Mouse (Mus musculus): Measurements from ENCODE around the gene Olfr560. TPM values are rescaled to one million over a fixed set of nuclear protein-coding genes. Genes with fewer than 3 reads are reported as not detected.

Olfr560 gene
- not detected for polyA plus RNA-seq (2014; fragmentation: Illumina TruSeq; extraction: RNeasy Lipid Tissue Mini Kit (QIAGEN cat#74804); ENCODE audit: insufficient read depth, low read depth, low replicate concordance)

DNA sequence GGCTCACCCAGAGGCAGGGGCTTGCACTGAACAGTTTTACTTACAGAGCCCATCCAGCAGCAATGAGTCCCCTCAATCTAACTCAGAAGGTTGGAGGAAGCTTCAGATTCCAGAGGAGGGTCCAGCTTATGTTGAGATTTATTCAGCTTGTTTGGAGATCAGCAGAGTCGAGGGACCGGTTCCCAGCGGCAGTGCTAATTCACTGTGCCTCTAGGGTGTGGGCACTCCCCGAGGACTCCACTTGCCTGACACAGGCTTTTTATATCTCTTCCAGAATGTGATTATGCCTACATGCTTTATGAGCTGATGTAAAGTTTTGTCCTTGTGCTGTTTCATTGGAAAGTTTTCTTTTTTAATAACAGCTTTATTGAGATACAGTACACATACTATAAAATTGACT lies at the start of gene Olfr560, which contains the start of gene Olfr78:
Gene Olfr560, minus strand, starts transcription at position 101 of the 400 bp plus-strand sequence.
Gene Olfr78, minus strand, starts transcription at position 206 of the 400 bp plus-strand sequence.

DNA sequence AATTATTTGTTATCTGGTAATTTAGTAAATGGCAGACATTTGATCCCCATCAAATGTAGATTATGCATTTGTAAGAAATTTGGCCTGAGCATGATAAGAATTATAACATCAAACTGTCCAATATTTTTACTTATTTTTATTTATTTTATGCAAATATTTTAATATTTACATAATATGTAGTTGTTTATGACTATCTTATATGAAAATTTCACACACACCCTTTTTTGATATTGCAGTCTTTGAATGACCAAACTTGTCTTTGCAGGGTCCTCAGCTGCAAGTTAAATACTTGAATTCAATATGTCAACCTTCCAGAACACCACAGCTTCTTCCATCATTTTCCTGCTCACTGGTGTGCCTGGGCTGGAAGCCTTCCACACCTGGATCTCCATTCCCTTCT lies 44.0 kb upstream of the Olfr560 start, which contains the start of gene Olfr564:
Gene Olfr564, plus strand, starts transcription at position 301 of the 400 bp plus-strand sequence.

GRCm38 (mm10) chr7:102770921-102771320 lies 11.8 kb upstream of the Olfr560 start, which contains the start of gene Olfr561:
Olfr561 (plus strand) TSS chr7:102771221.

GRCm38 (mm10) chr7:102727391-102727790 lies 31.8 kb downstream of the Olfr560 start, which contains the start of gene Olfr559:
Olfr559 (minus strand) TSS chr7:102727491.

DNA sequence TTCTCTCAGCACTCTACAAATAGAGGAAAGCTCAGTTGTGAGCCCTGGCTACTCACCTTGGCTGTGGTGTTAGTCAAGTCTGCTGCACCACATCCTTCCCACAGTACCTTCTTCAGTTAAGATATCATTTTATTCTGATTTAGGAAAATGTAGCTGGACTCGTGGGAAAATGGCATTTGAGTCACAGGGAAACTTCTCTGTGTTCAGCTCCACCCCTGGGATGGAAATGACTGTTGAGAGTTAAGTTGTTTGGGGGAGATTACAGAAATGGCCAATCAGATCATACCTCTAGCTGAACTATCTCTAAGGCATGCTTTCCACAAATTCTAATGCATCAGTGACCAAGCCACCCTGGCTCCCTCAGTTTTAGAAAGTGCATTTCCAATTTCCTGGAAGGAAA lies 40.2 kb downstream of the Olfr560 start, which contains the start of gene Olfr33:
Gene Olfr33, minus strand, starts transcription at position 101 of the 400 bp plus-strand sequence.

DNA sequence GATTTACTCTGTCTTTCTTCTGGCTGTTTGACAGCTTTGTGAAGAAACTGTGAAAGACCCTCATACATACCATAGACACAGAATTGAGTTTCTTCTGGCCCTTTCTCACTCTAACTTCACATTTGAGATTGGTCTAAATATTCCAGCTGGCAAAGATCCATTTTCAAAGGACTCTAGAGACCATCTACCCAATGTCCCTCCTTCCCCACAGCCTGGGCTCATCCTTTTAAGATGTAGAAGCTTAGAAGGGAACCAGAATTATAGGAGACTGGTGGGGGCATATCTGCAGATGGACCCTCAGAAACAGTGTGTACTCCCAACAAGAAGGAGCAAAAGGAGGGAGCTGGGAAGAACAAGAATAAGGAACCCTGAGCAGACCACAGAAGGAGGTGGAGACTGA lies 57.3 kb downstream of the Olfr560 start, which contains the start of gene Olfr558:
Gene Olfr558, plus strand, starts transcription at position 301 of the 400 bp plus-strand sequence.

Other genes starting within 250 kb of the Olfr560 start
- gene Olfr547, start 224.6 kb downstream of the Olfr560 start, polyA plus RNA-seq (2014; fragmentation: Illumina TruSeq; extraction: RNeasy Lipid Tissue Mini Kit (QIAGEN cat#74804); ENCODE audit: insufficient read depth, low read depth, low replicate concordance): not detected
- not detected for gene Olfr548-ps1, start 218.5 kb downstream of the Olfr560 start, polyA plus RNA-seq (2014; fragmentation: Illumina TruSeq; extraction: RNeasy Lipid Tissue Mini Kit (QIAGEN cat#74804); ENCODE audit: insufficient read depth, low read depth, low replicate concordance)
- not detected for gene Olfr549, start 209.5 kb downstream of the Olfr560 start, polyA plus RNA-seq (2014; fragmentation: Illumina TruSeq; extraction: RNeasy Lipid Tissue Mini Kit (QIAGEN cat#74804); ENCODE audit: insufficient read depth, low read depth, low replicate concordance)
- gene Trim21, start 193.9 kb downstream of the Olfr560 start, polyA plus RNA-seq (2014; fragmentation: Illumina TruSeq; extraction: RNeasy Lipid Tissue Mini Kit (QIAGEN cat#74804); ENCODE audit: insufficient read depth, low read depth, low replicate concordance): 9.4 TPM
- gene Olfr550, start 187.9 kb downstream of the Olfr560 start, polyA plus RNA-seq (2014; fragmentation: Illumina TruSeq; extraction: RNeasy Lipid Tissue Mini Kit (QIAGEN cat#74804); ENCODE audit: insufficient read depth, low read depth, low replicate concordance): 1.3 TPM
- gene Olfr551, start 167.5 kb downstream of the Olfr560 start, polyA plus RNA-seq (2014; fragmentation: Illumina TruSeq; extraction: RNeasy Lipid Tissue Mini Kit (QIAGEN cat#74804); ENCODE audit: insufficient read depth, low read depth, low replicate concordance): not detected
- gene Olfr552, start 161.6 kb downstream of the Olfr560 start, polyA plus RNA-seq (2014; fragmentation: Illumina TruSeq; extraction: RNeasy Lipid Tissue Mini Kit (QIAGEN cat#74804); ENCODE audit: insufficient read depth, low read depth, low replicate concordance): not detected
- not detected for gene Olfr553, start 141.1 kb downstream of the Olfr560 start, polyA plus RNA-seq (2014; fragmentation: Illumina TruSeq; extraction: RNeasy Lipid Tissue Mini Kit (QIAGEN cat#74804); ENCODE audit: insufficient read depth, low read depth, low replicate concordance)
- not detected for gene Olfr554, start 120.9 kb downstream of the Olfr560 start, polyA plus RNA-seq (2014; fragmentation: Illumina TruSeq; extraction: RNeasy Lipid Tissue Mini Kit (QIAGEN cat#74804); ENCODE audit: insufficient read depth, low read depth, low replicate concordance)
- gene Olfr555, start 100.5 kb downstream of the Olfr560 start, polyA plus RNA-seq (2014; fragmentation: Illumina TruSeq; extraction: RNeasy Lipid Tissue Mini Kit (QIAGEN cat#74804); ENCODE audit: insufficient read depth, low read depth, low replicate concordance): not detected
- gene Olfr556, start 94.5 kb downstream of the Olfr560 start, polyA plus RNA-seq (2014; fragmentation: Illumina TruSeq; extraction: RNeasy Lipid Tissue Mini Kit (QIAGEN cat#74804); ENCODE audit: insufficient read depth, low read depth, low replicate concordance): not detected
- 7.2 TPM for gene Trim68, start 72.0 kb downstream of the Olfr560 start, polyA plus RNA-seq (2014; fragmentation: Illumina TruSeq; extraction: RNeasy Lipid Tissue Mini Kit (QIAGEN cat#74804); ENCODE audit: insufficient read depth, low read depth, low replicate concordance)
- not detected for gene Olfr557, start 63.5 kb downstream of the Olfr560 start, polyA plus RNA-seq (2014; fragmentation: Illumina TruSeq; extraction: RNeasy Lipid Tissue Mini Kit (QIAGEN cat#74804); ENCODE audit: insufficient read depth, low read depth, low replicate concordance)
- 0.21 TPM for gene Olfr558, start 57.2 kb downstream of the Olfr560 start, polyA plus RNA-seq (2014; fragmentation: Illumina TruSeq; extraction: RNeasy Lipid Tissue Mini Kit (QIAGEN cat#74804); ENCODE audit: insufficient read depth, low read depth, low replicate concordance)
- not detected for gene Olfr33, start 40.3 kb downstream of the Olfr560 start, polyA plus RNA-seq (2014; fragmentation: Illumina TruSeq; extraction: RNeasy Lipid Tissue Mini Kit (QIAGEN cat#74804); ENCODE audit: insufficient read depth, low read depth, low replicate concordance)
- gene Olfr559, start 31.9 kb downstream of the Olfr560 start, polyA plus RNA-seq (2014; fragmentation: Illumina TruSeq; extraction: RNeasy Lipid Tissue Mini Kit (QIAGEN cat#74804); ENCODE audit: insufficient read depth, low read depth, low replicate concordance): not detected
- not detected for gene Olfr78, start 105 bp upstream of the Olfr560 start, polyA plus RNA-seq (2014; fragmentation: Illumina TruSeq; extraction: RNeasy Lipid Tissue Mini Kit (QIAGEN cat#74804); ENCODE audit: insufficient read depth, low read depth, low replicate concordance)
- not detected for gene Olfr561, start 11.9 kb upstream of the Olfr560 start, polyA plus RNA-seq (2014; fragmentation: Illumina TruSeq; extraction: RNeasy Lipid Tissue Mini Kit (QIAGEN cat#74804); ENCODE audit: insufficient read depth, low read depth, low replicate concordance)
- not detected for gene Olfr564, start 44.1 kb upstream of the Olfr560 start, polyA plus RNA-seq (2014; fragmentation: Illumina TruSeq; extraction: RNeasy Lipid Tissue Mini Kit (QIAGEN cat#74804); ENCODE audit: insufficient read depth, low read depth, low replicate concordance)
- gene Olfr566, start 99.4 kb upstream of the Olfr560 start, polyA plus RNA-seq (2014; fragmentation: Illumina TruSeq; extraction: RNeasy Lipid Tissue Mini Kit (QIAGEN cat#74804); ENCODE audit: insufficient read depth, low read depth, low replicate concordance): not detected
- gene Olfr568, start 117.8 kb upstream of the Olfr560 start, polyA plus RNA-seq (2014; fragmentation: Illumina TruSeq; extraction: RNeasy Lipid Tissue Mini Kit (QIAGEN cat#74804); ENCODE audit: insufficient read depth, low read depth, low replicate concordance): not detected
- gene Olfr569, start 131.5 kb upstream of the Olfr560 start, polyA plus RNA-seq (2014; fragmentation: Illumina TruSeq; extraction: RNeasy Lipid Tissue Mini Kit (QIAGEN cat#74804); ENCODE audit: insufficient read depth, low read depth, low replicate concordance): not detected
- gene Olfr570, start 135.2 kb upstream of the Olfr560 start, polyA plus RNA-seq (2014; fragmentation: Illumina TruSeq; extraction: RNeasy Lipid Tissue Mini Kit (QIAGEN cat#74804); ENCODE audit: insufficient read depth, low read depth, low replicate concordance): not detected
- gene Olfr571, start 158.2 kb upstream of the Olfr560 start, polyA plus RNA-seq (2014; fragmentation: Illumina TruSeq; extraction: RNeasy Lipid Tissue Mini Kit (QIAGEN cat#74804); ENCODE audit: insufficient read depth, low read depth, low replicate concordance): not detected
- gene Olfr572, start 165.0 kb upstream of the Olfr560 start, polyA plus RNA-seq (2014; fragmentation: Illumina TruSeq; extraction: RNeasy Lipid Tissue Mini Kit (QIAGEN cat#74804); ENCODE audit: insufficient read depth, low read depth, low replicate concordance): not detected
- not detected for gene Olfr573-ps1, start 183.2 kb upstream of the Olfr560 start, polyA plus RNA-seq (2014; fragmentation: Illumina TruSeq; extraction: RNeasy Lipid Tissue Mini Kit (QIAGEN cat#74804); ENCODE audit: insufficient read depth, low read depth, low replicate concordance)
- not detected for gene Olfr574, start 189.1 kb upstream of the Olfr560 start, polyA plus RNA-seq (2014; fragmentation: Illumina TruSeq; extraction: RNeasy Lipid Tissue Mini Kit (QIAGEN cat#74804); ENCODE audit: insufficient read depth, low read depth, low replicate concordance)
- gene Olfr575, start 199.4 kb upstream of the Olfr560 start, polyA plus RNA-seq (2014; fragmentation: Illumina TruSeq; extraction: RNeasy Lipid Tissue Mini Kit (QIAGEN cat#74804); ENCODE audit: insufficient read depth, low read depth, low replicate concordance): not detected
- not detected for gene Olfr576, start 203.3 kb upstream of the Olfr560 start, polyA plus RNA-seq (2014; fragmentation: Illumina TruSeq; extraction: RNeasy Lipid Tissue Mini Kit (QIAGEN cat#74804); ENCODE audit: insufficient read depth, low read depth, low replicate concordance)
- gene Olfr577, start 216.6 kb upstream of the Olfr560 start, polyA plus RNA-seq (2014; fragmentation: Illumina TruSeq; extraction: RNeasy Lipid Tissue Mini Kit (QIAGEN cat#74804); ENCODE audit: insufficient read depth, low read depth, low replicate concordance): not detected
- not detected for gene Olfr578, start 230.0 kb upstream of the Olfr560 start, polyA plus RNA-seq (2014; fragmentation: Illumina TruSeq; extraction: RNeasy Lipid Tissue Mini Kit (QIAGEN cat#74804); ENCODE audit: insufficient read depth, low read depth, low replicate concordance)

All from lung, adult 10 weeks (tissue).